Mouse (Mus musculus): ENCODE results near the gene Evi5. TPM values are rescaled to one million over a fixed set of nuclear protein-coding genes. Genes with fewer than 3 reads are reported as not detected.

Evi5 gene
- polyA plus RNA-seq, 1 experiment: 32.7 TPM

DNA sequence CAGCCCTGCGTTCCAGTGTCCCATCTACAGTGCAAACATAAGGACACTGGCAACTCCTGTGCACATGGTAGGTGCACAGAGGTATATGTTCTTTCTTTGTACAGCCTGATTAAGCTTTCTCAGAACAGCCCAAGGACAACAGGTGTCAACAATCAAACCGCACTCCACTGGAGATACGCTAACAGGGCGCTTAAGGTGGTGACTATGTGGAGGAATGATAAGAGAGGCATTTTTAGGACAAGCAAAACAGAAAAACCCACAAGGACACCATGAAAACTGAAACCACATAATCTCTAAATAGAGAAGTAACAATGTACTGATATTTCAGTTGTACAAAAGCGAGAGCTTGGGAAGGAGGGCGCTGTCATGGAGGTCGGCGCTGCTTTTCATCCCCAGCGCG, 174.0 kb downstream of the Evi5 start:
- DNase-seq (ENCODE audit: low read depth): no peak

DNA sequence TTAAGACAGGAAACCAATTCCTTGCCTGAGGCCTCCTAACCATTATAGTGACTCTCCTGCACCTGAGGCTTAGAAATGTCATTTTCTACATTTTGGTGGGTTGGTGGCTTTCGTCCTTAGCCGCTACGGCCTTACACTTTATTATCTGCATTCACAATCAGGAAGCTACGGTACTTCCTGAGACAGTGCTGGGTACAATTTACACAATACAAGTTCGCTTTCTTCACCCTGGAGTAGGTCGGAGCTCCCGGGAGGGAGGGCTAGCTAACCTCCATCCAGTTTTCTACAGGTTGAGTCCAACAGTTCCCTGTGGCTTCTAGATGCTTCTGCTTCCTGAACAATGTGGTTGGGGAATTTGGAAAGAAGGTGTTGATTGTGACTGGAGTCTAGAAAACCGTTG, 176.0 kb downstream of the Evi5 start:
- TF ChIP-seq POLR2A (IDR thresholded peaks at IDR 0.05; ENCODE audit: borderline replicate concordance, extremely low read depth, insufficient read depth, insufficient read length, poor library complexity, severe bottlenecking): no peak
- no peak for TF ChIP-seq CTCF (IDR thresholded peaks at IDR 0.05; ENCODE audit: borderline replicate concordance, extremely low read depth, insufficient read depth, insufficient read length)
- DNase-seq (ENCODE audit: low read depth): no peak

More for the DNA sequence above, 174.0 kb downstream of the Evi5 start:
- no peak for TF ChIP-seq POLR2A (IDR thresholded peaks at IDR 0.05; ENCODE audit: borderline replicate concordance, extremely low read depth, insufficient read depth, insufficient read length, poor library complexity, severe bottlenecking)
- no peak for TF ChIP-seq CTCF (IDR thresholded peaks at IDR 0.05; ENCODE audit: borderline replicate concordance, extremely low read depth, insufficient read depth, insufficient read length)

DNA sequence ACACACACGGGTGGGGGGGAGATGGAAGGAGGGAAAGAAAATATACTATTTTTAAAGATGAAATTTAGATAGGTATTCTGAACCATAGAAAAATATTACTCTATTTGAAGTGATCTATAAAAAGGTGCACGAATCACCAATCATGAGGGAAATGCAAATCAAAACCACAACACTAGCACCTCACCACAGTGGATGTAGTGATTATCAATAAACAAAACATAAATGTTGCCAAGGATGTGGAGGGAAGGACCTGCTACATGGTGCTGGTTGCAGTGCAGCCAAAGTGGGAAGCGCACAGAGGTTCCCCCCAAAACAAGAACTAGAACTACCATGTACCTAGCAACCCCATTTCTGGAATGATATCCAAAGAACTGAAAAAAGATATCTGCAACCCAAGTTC, 179.9 kb downstream of the Evi5 start:
- no peak for DNase-seq (ENCODE audit: low read depth)

More for the DNA sequence above, 179.9 kb downstream of the Evi5 start:
- TF ChIP-seq POLR2A (IDR thresholded peaks at IDR 0.05; ENCODE audit: borderline replicate concordance, extremely low read depth, insufficient read depth, insufficient read length, poor library complexity, severe bottlenecking) (no peak), CTCF (IDR thresholded peaks at IDR 0.05; ENCODE audit: borderline replicate concordance, extremely low read depth, insufficient read depth, insufficient read length) (no peak)

Other genes with a start within 250 kb of the Evi5 start
- gene Gfi1, start 149.1 kb downstream of the Evi5 start, polyA plus RNA-seq (2012; rRNA removed): 0.10 and 0.11 TPM in 2 replicates
- gene Ube2d2b, start 45.0 kb downstream of the Evi5 start, polyA plus RNA-seq (2012; rRNA removed): not detected in 2 replicates
- 155 and 179 TPM in 2 replicates for gene Rpl5, start 25.4 kb upstream of the Evi5 start, polyA plus RNA-seq (2012; rRNA removed)
- gene Fam69a, start 112.0 kb upstream of the Evi5 start, polyA plus RNA-seq (2012; rRNA removed): 12.9 and 18.9 TPM in 2 replicates
- gene Mtf2, start 190.6 kb upstream of the Evi5 start, polyA plus RNA-seq (2012; rRNA removed): 75.2 and 77.6 TPM in 2 replicates